8 mouse cellular contexts compared by ENCODE assay signal in the genomic region with DNA sequence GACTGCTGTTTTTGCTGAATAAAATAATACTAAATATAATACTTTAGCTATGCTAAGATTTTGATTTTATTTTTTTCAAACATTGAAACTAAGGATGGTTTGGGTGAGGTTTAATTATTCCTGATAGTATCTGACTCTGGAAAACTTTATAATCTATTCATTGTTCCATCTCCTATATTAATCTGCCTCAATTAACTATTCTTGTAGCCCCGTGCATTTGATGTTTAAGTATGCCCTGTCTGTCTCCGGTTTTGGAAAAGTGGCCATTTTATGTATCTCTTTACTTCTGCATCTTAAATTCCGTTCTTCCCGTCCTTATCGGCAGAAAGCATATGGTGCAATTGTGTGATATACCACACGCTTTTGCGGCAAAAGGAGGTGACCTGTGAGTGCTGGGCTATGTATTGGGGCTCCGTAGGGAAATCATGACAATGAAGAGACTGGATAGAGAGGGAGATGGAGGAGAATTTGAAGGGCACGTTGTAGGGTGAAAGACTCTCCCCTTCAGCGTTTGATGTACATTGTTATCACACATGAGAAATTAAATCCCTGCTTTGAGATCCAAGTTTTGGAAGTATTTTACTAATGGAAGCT. TPM values are rescaled to one million over a fixed set of nuclear protein-coding genes. Genes with fewer than 3 reads are reported as not detected.
DNase-seq lines count a peak whose midpoint lies in the region; ATAC-seq and TF ChIP-seq lines count a peak whose summit lies in the region.

No protein-coding gene starts in this region.

- 17% methylated on average over 10 of the region's 10 CpGs for WGBS in heart, embryonic 10.5 days
- WGBS in hindbrain, embryonic 16.5 days = 4% methylated on average over 10 of the region's 10 CpGs
- WGBS in midbrain, embryonic 16.5 days = 4% methylated on average over 10 of the region's 10 CpGs

- H3K4me2 ChIP-seq in hindbrain, embryonic 16.5 days (ENCODE audit: low read length) = peak overlapping the region; percentile 46
- H3K4me2 ChIP-seq in midbrain, embryonic 16.5 days (ENCODE audit: low read length) = peak overlapping the region; percentile 74

- H3K9ac ChIP-seq in hindbrain, embryonic 16.5 days (ENCODE audit: low read depth, low read length) = peak overlapping the region; percentile 99
- peak overlapping the region; percentile 96 for H3K9ac ChIP-seq in midbrain, embryonic 16.5 days (ENCODE audit: low read depth, low read length)

- H3K4me1 ChIP-seq in heart, embryonic 10.5 days = peaks cover 37% of the 10 kb centered on the region
- H3K4me1 ChIP-seq in cortical plate, adult 2 months (ENCODE audit: control insufficient read depth, insufficient read depth, low read length) = peaks cover 3% of the 10 kb centered on the region; the same call in 1 of the 2 replicates
- peaks cover 14% of the 10 kb centered on the region for H3K4me1 ChIP-seq in hindbrain, embryonic 16.5 days (ENCODE audit: control insufficient read depth, insufficient read depth, low read depth, low read length)
- H3K4me1 ChIP-seq in midbrain, embryonic 16.5 days (ENCODE audit: control insufficient read depth, insufficient read depth, low read length) = peaks cover 14% of the 10 kb centered on the region

- intact Hi-C loops in heart, postnatal 25 days (cut with DNase I) = loop anchor here (10.0 kb wide), 1 partner anchor 109 kb away; a partner anchor contains a TSS

- peak; percentile 43 for DNase-seq in heart, embryonic 10.5 days (ENCODE audit: low spot score)
- DNase-seq in heart, postnatal 25 days (ENCODE audit: low spot score) = no peak
- no peak for DNase-seq in frontal cortex, postnatal 25 days (ENCODE audit: low spot score in 2 of 2)
- no peak for DNase-seq in adrenal gland, postnatal 10 days

- no peaks in the 10 kb centered on the region for H3K27me3 ChIP-seq in heart, embryonic 10.5 days (ENCODE audit: insufficient read depth, poor library complexity, severe bottlenecking)
- no peaks in the 10 kb centered on the region for H3K27me3 ChIP-seq in hindbrain, embryonic 16.5 days (replicated peaks; ENCODE audit: control insufficient read depth, insufficient read depth, low read length)
- no peaks in the 10 kb centered on the region for H3K27me3 ChIP-seq in midbrain, embryonic 16.5 days (ENCODE audit: control insufficient read depth, insufficient read depth, low read depth, low read length)

- peak overlapping the region; percentile 96 for H3K27ac ChIP-seq in heart, embryonic 10.5 days
- H3K27ac ChIP-seq in cortical plate, adult 2 months (ENCODE audit: insufficient read depth, low read length) = no peak overlapping the region
- H3K27ac ChIP-seq in hindbrain, embryonic 16.5 days (ENCODE audit: low read depth, low read length) = peak overlapping the region; percentile 97
- peak overlapping the region; percentile 95 for H3K27ac ChIP-seq in midbrain, embryonic 16.5 days (ENCODE audit: low read length)

- peaks cover 18% of the 10 kb centered on the region for H3K36me3 ChIP-seq in heart, embryonic 10.5 days
- H3K36me3 ChIP-seq in hindbrain, embryonic 16.5 days (ENCODE audit: control insufficient read depth, insufficient read depth, low read length) = no peaks in the 10 kb centered on the region
- H3K36me3 ChIP-seq in midbrain, embryonic 16.5 days (ENCODE audit: control insufficient read depth, insufficient read depth, low read length) = no peaks in the 10 kb centered on the region

- no peaks in the 10 kb centered on the region for H3K9me3 ChIP-seq in heart, embryonic 10.5 days
- H3K9me3 ChIP-seq in hindbrain, embryonic 16.5 days (ENCODE audit: control insufficient read depth, low read length) = no peaks in the 10 kb centered on the region
- no peaks in the 10 kb centered on the region for H3K9me3 ChIP-seq in midbrain, embryonic 16.5 days (replicated peaks; ENCODE audit: control insufficient read depth, low read length, poor library complexity, severe bottlenecking)

- ATAC-seq in hindbrain, embryonic 16.5 days = no peak
- ATAC-seq in midbrain, embryonic 16.5 days = no peak
- ATAC-seq in activated CD4-positive, CD25-positive, alpha-beta regulatory T cell, adult 4 months = no peak

- H3K4me3 ChIP-seq in heart, embryonic 10.5 days = peak overlapping the region; percentile 84
- H3K4me3 ChIP-seq in cortical plate, adult 2 months (ENCODE audit: insufficient read depth, low read length) = peak overlapping the region; percentile 96
- peak overlapping the region; percentile 96 for H3K4me3 ChIP-seq in hindbrain, embryonic 16.5 days (ENCODE audit: low read length)
- peak overlapping the region; percentile 87 for H3K4me3 ChIP-seq in midbrain, embryonic 16.5 days (ENCODE audit: low read depth, low read length)

- no peak for TF ChIP-seq CTCF in cortical plate, adult 2 months (IDR thresholded peaks at IDR 0.05; ENCODE audit: extremely low read depth, insufficient read depth, low read length)

- no peak for TF ChIP-seq POLR2A in cortical plate, adult 2 months (IDR thresholded peaks at IDR 0.05; ENCODE audit: extremely low read depth, insufficient read depth, low read length)

RNA-seq across cellular contexts. Expression of a gene that starts 2.2 kb away (rescaled TPM):
- 181 and 184 TPM in 2 replicates for polyA plus RNA-seq in heart, embryonic 10.5 days (2016; fragmentation: Nextera tagmentation; extraction: Ambion mirVana)
- 10 to 100 TPM; 30.4 to 32.0 TPM for total RNA-seq in heart, postnatal 25 days (2021)
- 132 and 140 TPM in 2 replicates for polyA plus RNA-seq in cortical plate, adult 2 months (2012; rRNA removed)
- 94.9 and 104 TPM in 2 replicates for polyA plus RNA-seq in hindbrain, embryonic 16.5 days (2015; fragmentation: Nextera tagmentation; extraction: Ambion mirVana)
- polyA plus RNA-seq in midbrain, embryonic 16.5 days (2015; fragmentation: Nextera tagmentation; extraction: Ambion mirVana) = 94.9 and 104 TPM in 2 replicates
- 1 to 10 TPM; 3.0 to 3.3 TPM for polyA plus RNA-seq in activated CD4-positive, CD25-positive, alpha-beta regulatory T cell, adult 4 months (2017; shearing (Covaris generic))
- 10 to 100 TPM; 38.9 to 48.6 TPM for total RNA-seq in adrenal gland, postnatal 10 days (2021)

Comparison
In these comparisons a context has a peak if more than half of its experiments do, and no peak if none do; other contexts are left out.
1. RNA of a gene that starts 2.2 kb away (polyA plus RNA-seq): 181 to 184 TPM in heart, embryonic 10.5 days, 132 to 140 TPM in cortical plate, adult 2 months, 94.9 to 104 TPM in midbrain, embryonic 16.5 days and 94.9 to 104 TPM in hindbrain, embryonic 16.5 days; 3.0 to 3.3 TPM in activated CD4-positive, CD25-positive, alpha-beta regulatory T cell, adult 4 months; every median in the first group is over 10 times any median in the second.
2. Peak in every context shown above with its lines, with median percentiles within 50 percentile points of each other: H3K4me3 ChIP-seq.